Mouse (Mus musculus) erythroblast, embryonic 14.5 days (primary cell): ENCODE results near the gene Spag6.

Source experiments
- GATA1 ChIP-seq: IDR thresholded peaks from 2 replicates; pipeline ENCODE4 v1.6.1; 2012; ENCODE audit warnings: low read length, inconsistent platforms, mixed read lengths
- TAL1 ChIP-seq: IDR thresholded peaks from 3 replicates; pipeline ENCODE4 v1.6.1; 2012; ENCODE audit warnings: low read length, inconsistent platforms, mixed read lengths

DNA sequence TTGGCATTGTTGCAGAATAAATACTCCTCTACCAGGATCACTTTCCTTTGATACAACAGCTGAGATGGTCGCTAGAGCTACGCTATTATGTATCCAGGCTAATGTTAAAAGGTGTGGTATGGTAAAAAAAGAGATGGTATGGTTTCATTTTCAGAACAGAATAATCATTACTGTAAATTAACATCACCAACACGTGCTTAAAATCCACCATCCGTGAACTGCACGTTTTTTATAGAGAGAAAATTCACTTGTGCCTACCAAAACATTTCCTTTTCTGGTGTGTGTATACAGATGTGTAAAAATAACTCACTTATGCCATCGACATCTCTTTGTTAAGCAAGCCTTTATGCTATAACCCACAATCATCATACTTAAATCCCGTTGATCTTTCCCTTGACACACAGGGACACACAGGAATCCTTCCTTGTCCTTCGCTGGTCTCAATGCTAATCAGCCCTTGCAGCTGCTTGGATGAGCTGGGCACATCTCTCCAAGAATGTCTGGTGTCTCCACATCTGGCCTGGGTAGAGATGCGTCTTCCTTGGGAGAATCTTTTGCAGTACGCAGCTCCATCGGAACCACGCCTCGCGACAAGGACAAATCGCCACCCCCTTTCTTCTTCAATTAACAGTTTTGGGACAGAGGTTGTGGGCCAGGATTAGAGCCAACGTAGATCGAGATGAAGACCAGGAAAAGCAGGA, 105.6 kb downstream of the Spag6 start:
- TF ChIP-seq GATA1 (no peak), TAL1 (no peak)
